Mouse (Mus musculus) brain, embryonic 14.5 days (tissue): ENCODE data around the gene Ap2a1. TPM values are rescaled to one million over a fixed set of nuclear protein-coding genes. Genes with fewer than 3 reads are reported as not detected.
A peak's percentile ranks its signal among the peaks of the same experiment; 100 is the strongest.

Experiments
- DNase-seq: peaks from one replicate; pipeline ENCODE4 v3.0.0-alpha.2; 2011; ENCODE audit warnings: low read depth
- CTCF ChIP-seq: fragments of 200-500 bp; IDR thresholded peaks from 2 replicates; pipeline ENCODE4 v1.5.1; 2012; ENCODE audit warnings: inconsistent platforms, mild to moderate bottlenecking, moderate library complexity, borderline replicate concordance; ENCODE audit not compliant: insufficient read depth, insufficient read length; ENCODE audit errors: extremely low read depth
- POLR2A ChIP-seq: fragments of 200-500 bp; IDR thresholded peaks from 2 replicates; pipeline ENCODE4 v1.6.1; 2012; ENCODE audit warnings: mild to moderate bottlenecking, inconsistent platforms, borderline replicate concordance; ENCODE audit not compliant: poor library complexity, insufficient read depth, insufficient read length, severe bottlenecking; ENCODE audit errors: extremely low read depth
- polyA plus RNA-seq: library from polyadenylated mRNA; depleted of rRNA; stranded (reverse); fragments of >200 nt; gene quantifications from 2 replicates; pipeline ENCODE4 v1.2.3, GENCODE M21; 2012

Ap2a1 gene
- polyA plus RNA-seq, 1 experiment, result 185 TPM

DNA sequence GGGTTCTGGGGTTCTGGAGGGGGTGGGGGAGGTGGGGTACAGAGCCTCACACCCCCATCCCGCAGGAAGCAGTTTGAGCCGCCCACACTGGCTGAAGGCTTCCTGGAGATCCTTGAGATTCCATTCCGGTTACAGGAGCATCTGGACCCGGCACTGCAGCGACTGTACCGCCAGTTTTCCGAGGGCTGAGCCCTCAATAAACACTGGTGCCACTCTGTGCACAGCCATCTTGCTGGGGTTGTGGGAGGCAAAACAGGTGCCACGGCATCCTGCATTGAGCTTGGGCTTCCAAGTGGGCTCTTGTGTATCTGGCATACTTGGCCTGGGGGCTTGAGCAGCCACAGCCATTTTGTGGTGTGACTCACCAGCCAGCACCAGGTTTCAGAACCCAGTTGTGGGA lies 66.9 kb downstream of the Ap2a1 start:
- no peak for TF ChIP-seq CTCF
- DNase-seq, result no peak

GRCm38 (mm10) chr7:44861429-44861816 lies 67.9 kb downstream of the Ap2a1 start:
- no peak for TF ChIP-seq POLR2A
- TF ChIP-seq CTCF, result no peak

DNA sequence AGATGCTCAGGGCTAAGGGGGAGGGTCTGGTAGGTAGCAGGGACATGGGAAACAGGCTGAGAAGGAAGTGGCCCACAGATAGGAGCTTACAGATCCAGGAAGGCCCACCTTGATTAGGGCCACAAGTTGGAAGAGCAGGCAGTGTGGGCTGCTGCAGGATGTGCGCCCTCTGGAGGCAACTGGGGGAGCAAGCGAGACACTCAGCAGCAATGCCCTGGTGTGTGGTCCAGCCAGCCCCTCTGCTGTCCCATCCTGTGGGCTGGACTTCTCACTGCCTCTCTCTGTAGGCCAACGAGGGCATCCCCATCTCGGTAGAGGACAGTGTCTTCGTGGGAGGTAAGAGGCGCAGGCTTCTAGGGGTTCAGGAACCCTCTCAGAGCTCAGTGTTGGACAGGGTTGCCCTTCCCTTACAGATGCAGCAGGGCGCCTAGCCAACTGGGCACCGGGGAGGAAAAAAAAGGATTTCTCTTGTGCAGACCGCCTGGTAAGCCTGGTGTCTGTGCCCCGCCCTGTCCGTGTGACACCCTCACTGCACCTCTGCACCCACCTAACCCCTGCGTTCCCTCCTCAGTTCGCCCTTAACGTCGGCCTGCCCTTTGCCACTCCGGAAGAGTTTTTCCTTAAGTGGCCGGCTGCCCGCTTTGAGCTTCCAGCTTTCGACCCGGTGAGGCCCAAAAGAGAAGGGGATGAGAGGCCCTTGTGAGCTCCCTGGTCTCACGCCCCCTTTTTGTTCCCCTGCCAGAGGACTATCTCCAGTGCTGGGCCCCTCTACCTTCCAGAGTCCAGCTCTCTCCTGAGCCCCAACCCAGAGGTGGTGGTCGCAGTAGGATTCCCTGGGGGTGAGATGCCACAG lies 68.5 kb downstream of the Ap2a1 start:
- TF ChIP-seq CTCF (peak; percentile 93), POLR2A (no peak)
- peak; percentile 73 for DNase-seq

More at GRCm38 (mm10) chr7:44861429-44861816, 67.9 kb downstream of the Ap2a1 start:
- DNase-seq, result no peak

- no peak for TF ChIP-seq CTCF
- TF ChIP-seq POLR2A, result no peak
- DNase-seq, result no peak
These were observed 69.4 kb downstream of the Ap2a1 start for GRCm38 (mm10) chr7:44859896-44860295.

DNA sequence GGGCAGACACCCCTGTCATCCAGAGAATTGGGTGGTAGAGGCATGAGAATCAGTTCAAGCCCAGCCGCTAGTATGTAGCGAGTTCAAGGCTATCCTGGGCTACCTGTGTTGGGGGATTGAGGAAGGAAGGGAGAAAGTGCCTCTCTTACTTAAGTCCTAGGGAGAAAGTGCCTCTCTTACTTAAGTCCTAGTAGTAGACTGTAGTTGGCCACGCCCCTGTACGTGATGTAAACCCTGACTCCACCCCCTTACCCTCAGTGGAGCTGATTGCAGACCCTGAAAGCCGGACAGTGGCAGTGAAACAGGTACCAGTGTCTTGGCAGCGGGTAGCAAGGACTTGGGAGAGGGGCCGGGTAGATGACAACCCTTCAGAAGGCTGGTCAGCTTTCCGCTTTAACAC lies 71.4 kb downstream of the Ap2a1 start:
- TF ChIP-seq POLR2A (no peak), CTCF (no peak)
- DNase-seq, result no peak

GRCm38 (mm10) chr7:44857042-44857552 lies 72.2 kb downstream of the Ap2a1 start, which contains the start of gene Pnkp:
TSS of gene Pnkp (plus strand) at chr7:44857139.
- TF ChIP-seq CTCF (no peak; the same call in 1 of the 2 replicates), POLR2A (peak; percentile 33; the same call in 1 of the 2 replicates)
- DNase-seq, result peak; percentile 96

GRCm38 (mm10) chr7:44856265-44856916 lies 72.9 kb downstream of the Ap2a1 start:
- no peak for TF ChIP-seq CTCF
- TF ChIP-seq POLR2A, result no peak
- DNase-seq, result no peak

DNA sequence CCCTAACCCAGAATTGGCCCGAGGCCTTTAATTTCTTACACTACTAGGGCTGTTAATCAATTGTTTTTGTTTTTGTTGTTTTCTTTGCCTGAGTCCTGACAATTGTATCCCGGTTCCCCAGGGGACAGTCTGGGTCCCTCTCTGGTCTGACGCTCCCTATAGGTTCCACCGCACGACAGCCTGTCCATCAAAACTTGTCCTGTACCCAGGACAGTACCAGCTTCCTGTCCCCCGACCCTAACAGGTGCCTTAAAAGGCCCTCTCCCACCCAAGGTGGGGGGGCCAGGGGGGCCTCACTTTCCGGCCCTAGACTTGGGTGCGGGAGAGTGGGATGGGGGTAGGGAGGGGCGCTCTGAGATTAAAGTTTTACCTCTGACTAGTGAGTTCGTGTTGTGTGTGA lies 74.3 kb downstream of the Ap2a1 start:
- TF ChIP-seq CTCF (no peak), POLR2A (no peak)
- no peak for DNase-seq

GRCm38 (mm10) chr7:44854356-44855031 lies 74.8 kb downstream of the Ap2a1 start:
- DNase-seq, result peak; percentile 82
- no peak for TF ChIP-seq CTCF
- peak; percentile 7; the same call in 1 of the 2 replicates for TF ChIP-seq POLR2A

- TF ChIP-seq POLR2A (no peak), CTCF (no peak)
- DNase-seq, result no peak
These were observed 75.5 kb downstream of the Ap2a1 start for GRCm38 (mm10) chr7:44853596-44854355.
